In the genomic region with DNA sequence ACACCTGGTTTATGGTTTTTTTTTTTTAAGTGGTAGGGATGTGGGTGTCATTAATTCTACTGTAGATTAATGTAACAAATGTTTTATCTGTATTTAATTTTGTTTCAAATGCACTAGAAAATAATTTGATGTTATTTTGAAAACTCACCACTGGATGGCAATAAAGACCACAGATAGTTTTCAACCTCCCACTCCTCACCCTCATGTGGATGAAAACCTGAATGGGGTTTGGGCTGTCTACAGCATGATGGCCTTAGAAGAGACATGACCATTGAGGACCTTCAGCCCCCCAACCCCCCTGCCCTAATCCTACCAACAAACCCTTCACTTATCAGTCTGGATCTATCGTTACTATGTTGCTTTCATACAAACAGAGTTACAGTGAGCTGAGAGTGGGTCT, we compare ENCODE assay signal across 9 mouse cellular contexts. TPM values are rescaled to one million over a fixed set of nuclear protein-coding genes. Genes with fewer than 3 reads are reported as not detected.
A peak's percentile ranks its signal among the peaks of the same experiment; 100 is the strongest.
DNase-seq lines count a peak whose midpoint lies in the region; ATAC-seq and TF ChIP-seq lines count a peak whose summit lies in the region.
"Had no signal": no experiment of that assay in that cellular context is flagged by ENCODE, and none has a peak within 500 bp of the region (broad histone marks: within the 10 kb centered on the region; RNA-seq: fewer than 3 reads in every experiment).

No protein-coding gene starts in this region.

- H3K9ac ChIP-seq in heart, adult 2 months (ENCODE audit: low read depth, low read length): no peak overlapping the region
- H3K9ac ChIP-seq in heart, embryonic 11.5 days (ENCODE audit: low read depth, low read length): no peak overlapping the region
- no peak overlapping the region for H3K9ac ChIP-seq in lung, embryonic 14.5 days
- H3K9ac ChIP-seq in forebrain, embryonic 15.5 days (replicated peaks): no peak overlapping the region

- no peaks in the 10 kb centered on the region for H3K4me1 ChIP-seq in heart, adult 2 months (ENCODE audit: control insufficient read depth, insufficient read depth, low read length)
- no peaks in the 10 kb centered on the region for H3K4me1 ChIP-seq in heart, embryonic 11.5 days (ENCODE audit: control insufficient read depth, insufficient read depth, low read length)
- no peaks in the 10 kb centered on the region for H3K4me1 ChIP-seq in lung, embryonic 14.5 days (ENCODE audit: insufficient read depth)
- no peaks in the 10 kb centered on the region for H3K4me1 ChIP-seq in forebrain, embryonic 15.5 days

- no peaks in the 10 kb centered on the region for H3K9me3 ChIP-seq in heart, embryonic 11.5 days (replicated peaks; ENCODE audit: control insufficient read depth, low read length)
- no peaks in the 10 kb centered on the region for H3K9me3 ChIP-seq in lung, embryonic 14.5 days (ENCODE audit: low read depth, low read length)
- no peaks in the 10 kb centered on the region for H3K9me3 ChIP-seq in forebrain, embryonic 15.5 days

- H3K4me3 ChIP-seq in heart, adult 2 months: no peak overlapping the region
- H3K4me3 ChIP-seq in heart, embryonic 11.5 days (ENCODE audit: low read depth, low read length): no peak overlapping the region
- H3K4me3 ChIP-seq in lung, embryonic 14.5 days (ENCODE audit: low read depth, low read length): no peak overlapping the region
- no peak overlapping the region for H3K4me3 ChIP-seq in forebrain, embryonic 15.5 days

- no peak overlapping the region for H3K4me2 ChIP-seq in heart, embryonic 11.5 days
- no peak overlapping the region for H3K4me2 ChIP-seq in lung, embryonic 14.5 days
- H3K4me2 ChIP-seq in forebrain, embryonic 15.5 days (replicated peaks): no peak overlapping the region

- 75% methylated on average over 1 of the region's 1 CpGs for WGBS in heart, adult 2 months
- 85% methylated on average over 1 of the region's 1 CpGs for WGBS in heart, embryonic 11.5 days (ENCODE audit: insufficient replicate concordance)
- WGBS in lung, embryonic 14.5 days: 67% methylated on average over 1 of the region's 1 CpGs
- 82% methylated on average over 1 of the region's 1 CpGs for WGBS in forebrain, embryonic 15.5 days

- no peak overlapping the region for H3K27ac ChIP-seq in heart, adult 2 months
- H3K27ac ChIP-seq in heart, embryonic 11.5 days (ENCODE audit: low read depth, low read length): no peak overlapping the region
- no peak overlapping the region for H3K27ac ChIP-seq in lung, embryonic 14.5 days (ENCODE audit: low read depth)
- no peak overlapping the region for H3K27ac ChIP-seq in forebrain, embryonic 15.5 days (replicated peaks)

- H3K27me3 ChIP-seq in heart, adult 2 months (ENCODE audit: control insufficient read depth, insufficient read depth, low read length): no peaks in the 10 kb centered on the region
- H3K27me3 ChIP-seq in heart, embryonic 11.5 days (ENCODE audit: control insufficient read depth, insufficient read depth, low read length): no peaks in the 10 kb centered on the region
- H3K27me3 ChIP-seq in lung, embryonic 14.5 days (ENCODE audit: insufficient read depth, low read length): no peaks in the 10 kb centered on the region
- no peaks in the 10 kb centered on the region for H3K27me3 ChIP-seq in forebrain, embryonic 15.5 days

- peak; percentile 30 for TF ChIP-seq CTCF in heart, adult 2 months (IDR thresholded peaks at IDR 0.05)
- peak; percentile 44 for TF ChIP-seq CTCF in lung, embryonic 14.5 days (IDR thresholded peaks at IDR 0.05; ENCODE audit: low read depth)

- no peaks in the 10 kb centered on the region for H3K36me3 ChIP-seq in heart, adult 2 months (ENCODE audit: control insufficient read depth, insufficient read depth, low read length)
- H3K36me3 ChIP-seq in heart, embryonic 11.5 days (ENCODE audit: control insufficient read depth, insufficient read depth, low read length): no peaks in the 10 kb centered on the region
- H3K36me3 ChIP-seq in lung, embryonic 14.5 days (ENCODE audit: insufficient read depth): no peaks in the 10 kb centered on the region
- H3K36me3 ChIP-seq in forebrain, embryonic 15.5 days: no peaks in the 10 kb centered on the region

- no peak for TF ChIP-seq EP300 in heart, adult 2 months (IDR thresholded peaks at IDR 0.05; ENCODE audit: insufficient read depth, low read depth, low read length)

- no peak for DNase-seq in heart, adult 2 months
- peak; percentile 54 for DNase-seq in lung, embryonic 14.5 days
- no peak for DNase-seq in lung, postnatal 25 days (ENCODE audit: low spot score)
- peak; percentile 67 for DNase-seq in retina, embryonic 14.5 days (ENCODE audit: low spot score)
- DNase-seq in Muller cell, postnatal 12 days (ENCODE audit: inconsistent ontology term): no peak
- no peak for DNase-seq in urinary bladder, postnatal 14 days (ENCODE audit: low spot score)
- DNase-seq: lung, adult 2 months had no signal

- TF ChIP-seq POLR2A in heart, adult 2 months (IDR thresholded peaks at IDR 0.05; ENCODE audit: insufficient read depth, low read depth, low read length): no peak

- no peak for ATAC-seq in heart, embryonic 11.5 days (replicated peaks; ENCODE audit: insufficient number of reproducible peaks, low FRiP score, low TSS enrichment)
- no peak for ATAC-seq in lung, embryonic 14.5 days (ENCODE audit: insufficient read depth)
- ATAC-seq in forebrain, embryonic 15.5 days (replicated peaks): peak; percentile 75

- intact Hi-C loops in heart, adult 2 months (cut with DNase I): loop anchor here (2.0 kb wide), 1 partner anchor 422 kb away; no protein-coding TSS in a partner anchor

- no peaks in the 10 kb centered on the region for H3K79me2 ChIP-seq in heart, adult 2 months (replicated peaks; ENCODE audit: control insufficient read depth, insufficient read depth, low read length)

RNA-seq across cellular contexts. Expression of gene Mfsd1, which starts 42.1 kb away (rescaled TPM):
- 10 to 100 TPM; 24.4 to 28.5 TPM for total RNA-seq in heart, adult 2 months (2021)
- polyA plus RNA-seq in heart, adult 2 months (2012; rRNA removed): 15.3 and 19.5 TPM in 2 replicates
- 43.1 and 55.5 TPM in 2 replicates for polyA plus RNA-seq in heart, embryonic 11.5 days (2014; fragmentation: Nextera tagmentation; extraction: Ambion mirVana)
- 54.4 and 54.8 TPM in 2 replicates for polyA plus RNA-seq in lung, embryonic 14.5 days (2014; fragmentation: Nextera tagmentation; extraction: Ambion mirVana)
- 36.3 and 36.9 TPM in 2 replicates for polyA plus RNA-seq in forebrain, embryonic 15.5 days (2015; fragmentation: Nextera tagmentation; extraction: Ambion mirVana)

Comparison
In these comparisons a context has a peak if more than half of its experiments do, and no peak if none do; other contexts are left out.
1. DNase-seq: peak in lung, embryonic 14.5 days (single experiment) and retina, embryonic 14.5 days (single experiment); none in heart, adult 2 months (0 of 2), lung, postnatal 25 days (single experiment), Muller cell, postnatal 12 days (single experiment) and urinary bladder, postnatal 14 days (single experiment).